Mouse (Mus musculus): ENCODE results near the gene Exoc6b. TPM values are rescaled to one million over a fixed set of nuclear protein-coding genes. Genes with fewer than 3 reads are reported as not detected.

Gene Exoc6b
- total RNA-seq, 2 experiments from 2014 or later = 81.3 to 85.1 TPM

- DNase-seq (ENCODE audit: low spot score in 2 of 2) = no peak
- intact Hi-C loops (cut with DNase I) = loop anchor here (10.0 kb wide), 1 partner anchor 866 kb away; the partner anchor contains the start of gene Vax2
These were observed 488.1 kb downstream of the Exoc6b start for GRCm38 (mm10) chr6:84580979-84581832.

GRCm38 (mm10) chr6:84579508-84579907 is 489.8 kb downstream of the Exoc6b start:
- no peak for DNase-seq (ENCODE audit: low spot score in 2 of 2)
- intact Hi-C loops (cut with DNase I) = no loop called here

- DNase-seq (ENCODE audit: low spot score in 2 of 2) = peak in 1 of 2 experiments; percentile 20
These were observed 490.4 kb downstream of the Exoc6b start for GRCm38 (mm10) chr6:84578928-84579327.

GRCm38 (mm10) chr6:84577898-84578297 is 491.4 kb downstream of the Exoc6b start:
- DNase-seq (ENCODE audit: low spot score in 2 of 2) = no peak
- intact Hi-C loops (cut with DNase I) = no loop called here

More at GRCm38 (mm10) chr6:84578928-84579327, 490.4 kb downstream of the Exoc6b start:
- intact Hi-C loops (cut with DNase I) = no loop called here

- no peak for DNase-seq (ENCODE audit: low spot score in 2 of 2)
- intact Hi-C loops (cut with DNase I) = no loop called here
These were observed 495.2 kb downstream of the Exoc6b start for GRCm38 (mm10) chr6:84573905-84574660.

- no peak for DNase-seq (ENCODE audit: low spot score in 2 of 2)
- intact Hi-C loops (cut with DNase I) = no loop called here
These were observed 499.3 kb downstream of the Exoc6b start for GRCm38 (mm10) chr6:84570039-84570438.

- intact Hi-C loops (cut with DNase I) = no loop called here
- no peak for DNase-seq (ENCODE audit: low spot score in 2 of 2)
These were observed 499.7 kb downstream of the Exoc6b start for GRCm38 (mm10) chr6:84569590-84569989.

GRCm38 (mm10) chr6:84568880-84569279 is 500.4 kb downstream of the Exoc6b start:
- DNase-seq (ENCODE audit: low spot score in 2 of 2) = no peak
- intact Hi-C loops (cut with DNase I) = no loop called here

Other genes starting within 250 kb of the Exoc6b start
- gene Spr, start 68.3 kb upstream of the Exoc6b start, total RNA-seq (2021) = 10 to 100 TPM; 36.9 to 38.2 TPM
- gene Emx1, start 117.9 kb upstream of the Exoc6b start, total RNA-seq (2021) = 10 to 100 TPM; 33.6 to 33.7 TPM

Measured in left cerebral cortex, postnatal 25 days (tissue).